ENCODE assay signal across 21 mouse cellular contexts in the genomic region with DNA sequence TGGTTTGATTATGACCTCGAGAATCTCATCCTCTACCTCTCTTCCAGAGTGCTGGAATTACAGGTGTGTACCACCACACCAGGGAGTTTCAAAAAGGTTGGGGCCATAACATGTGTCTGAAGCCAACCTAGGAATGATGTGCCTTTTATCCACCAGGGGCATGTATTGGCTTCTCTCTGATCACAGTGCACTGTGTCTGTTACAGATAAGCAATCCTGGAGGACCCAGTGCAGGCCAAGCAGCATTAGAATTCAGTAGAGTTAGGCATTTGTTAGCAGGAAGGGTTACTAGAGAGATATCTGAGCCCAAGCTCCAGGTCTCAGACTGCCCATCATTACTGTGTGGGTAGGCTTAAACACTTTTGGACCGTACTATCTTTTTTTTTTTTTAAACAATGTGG.
DNase-seq lines count a peak whose midpoint lies in the region; ATAC-seq and TF ChIP-seq lines count a peak whose summit lies in the region.
"Had no signal": no experiment of that assay in that cellular context is flagged by ENCODE, and none has a peak within 500 bp of the region (broad histone marks: within the 10 kb centered on the region; RNA-seq: fewer than 3 reads in every experiment).

No protein-coding gene starts in this region.

- H3K9me3 ChIP-seq in liver, embryonic 11.5 days (ENCODE audit: control insufficient read depth, low read length) = no peaks in the 10 kb centered on the region
- no peaks in the 10 kb centered on the region for H3K9me3 ChIP-seq in liver, postnatal 0 days (ENCODE audit: low read length)
- H3K9me3 ChIP-seq in liver, embryonic 14.5 days (ENCODE audit: control insufficient read depth, low read length) = no peaks in the 10 kb centered on the region
- H3K9me3 ChIP-seq: heart, embryonic 10.5 days; heart, embryonic 13.5 days had no signal

- no peak overlapping the region for H3K27ac ChIP-seq in liver, embryonic 11.5 days (ENCODE audit: low read depth, low read length)
- H3K27ac ChIP-seq in liver, postnatal 0 days (ENCODE audit: low read depth) = no peak overlapping the region
- no peak overlapping the region for H3K27ac ChIP-seq in liver, embryonic 14.5 days
- H3K27ac ChIP-seq: heart, adult 2 months; heart, embryonic 10.5 days; hindbrain, embryonic 14.5 days had no signal

- no peak overlapping the region for H3K4me2 ChIP-seq in liver, embryonic 11.5 days
- no peak overlapping the region for H3K4me2 ChIP-seq in liver, postnatal 0 days (ENCODE audit: low read depth, low read length)
- no peak overlapping the region for H3K4me2 ChIP-seq in liver, embryonic 14.5 days (ENCODE audit: low read depth)
- H3K4me2 ChIP-seq: heart, embryonic 13.5 days; hindbrain, embryonic 14.5 days had no signal

- no peaks in the 10 kb centered on the region for H3K36me3 ChIP-seq in liver, embryonic 11.5 days (ENCODE audit: control insufficient read depth, insufficient read depth, low read length)
- H3K36me3 ChIP-seq in liver, postnatal 0 days (replicated peaks; ENCODE audit: insufficient read depth, low read length) = no peaks in the 10 kb centered on the region
- no peaks in the 10 kb centered on the region for H3K36me3 ChIP-seq in liver, embryonic 14.5 days (replicated peaks; ENCODE audit: control insufficient read depth, insufficient read depth, low read depth)
- H3K36me3 ChIP-seq: heart, embryonic 10.5 days; heart, embryonic 13.5 days had no signal

- 0 out of 2 replicates have a peak, but pooled peaks have one; percentile 53 for ATAC-seq in liver, embryonic 11.5 days (replicated peaks; ENCODE audit: low FRiP score)
- no peak for ATAC-seq in liver, postnatal 0 days
- peak; percentile 52; the same call in 1 of the 2 replicates for ATAC-seq in liver, embryonic 14.5 days (ENCODE audit: insufficient read depth)
- ATAC-seq in megakaryocyte progenitor cell, adult 5-6 weeks (replicated peaks; ENCODE audit: poor library complexity) = peak; percentile 32; the same call in 1 of the 2 replicates
- ATAC-seq: activated CD4-positive, CD25-positive, alpha-beta regulatory T cell, adult 4 months; forebrain, embryonic 14.5 days; forebrain, postnatal 0 days had no signal

- WGBS in liver, embryonic 11.5 days = 62% methylated on average over 2 of the region's 2 CpGs
- WGBS in liver, postnatal 0 days (ENCODE audit: insufficient replicate concordance) = 54% methylated on average over 2 of the region's 2 CpGs
- WGBS in liver, embryonic 14.5 days (ENCODE audit: insufficient replicate concordance) = 38% methylated on average over 2 of the region's 2 CpGs

- TF ChIP-seq CTCF in liver, postnatal 0 days (IDR thresholded peaks at IDR 0.05; ENCODE audit: low read depth) = no peak
- no peak for TF ChIP-seq CTCF in liver, embryonic 14.5 days (IDR thresholded peaks at IDR 0.05; ENCODE audit: low read depth)

- no peaks in the 10 kb centered on the region for H3K4me1 ChIP-seq in liver, embryonic 11.5 days (replicated peaks; ENCODE audit: control insufficient read depth, insufficient read depth, low read length)
- H3K4me1 ChIP-seq in liver, postnatal 0 days (ENCODE audit: insufficient read depth) = no peaks in the 10 kb centered on the region
- H3K4me1 ChIP-seq in liver, embryonic 14.5 days (replicated peaks; ENCODE audit: control insufficient read depth in 2 of 2, insufficient read depth in 2 of 2, low read length in 1 of 2) = 0 out of 4 replicates have a peak, but pooled peaks cover 0 to 1% of the 10 kb centered on the region in 2 experiments

- H3K9ac ChIP-seq in liver, embryonic 11.5 days (ENCODE audit: low read depth, low read length) = no peak overlapping the region
- H3K9ac ChIP-seq in liver, postnatal 0 days (replicated peaks) = no peak overlapping the region
- H3K9ac ChIP-seq in liver, embryonic 14.5 days (replicated peaks) = no peak overlapping the region
- H3K9ac ChIP-seq: forebrain, postnatal 0 days; heart, embryonic 13.5 days; hindbrain, embryonic 14.5 days had no signal

- H3K4me3 ChIP-seq in liver, embryonic 11.5 days (ENCODE audit: low read depth, low read length) = no peak overlapping the region
- H3K4me3 ChIP-seq in liver, postnatal 0 days (ENCODE audit: low read depth, low read length) = no peak overlapping the region
- H3K4me3 ChIP-seq in liver, embryonic 14.5 days (ENCODE audit: insufficient read depth in 1 of 2, low read depth in 2 of 2, low read length in 2 of 2) = no peak overlapping the region
- H3K4me3 ChIP-seq: heart, adult 2 months; heart, embryonic 10.5 days; heart, embryonic 13.5 days had no signal

- DNase-seq in liver, embryonic 11.5 days (ENCODE audit: low spot score) = no peak
- no peak for DNase-seq in liver, postnatal 0 days
- no peak for DNase-seq in liver, embryonic 14.5 days (ENCODE audit: low read depth in 3 of 3, low spot score in 3 of 3)
- DNase-seq in thymus, postnatal 4 days = no peak
- DNase-seq in gastrocnemius, postnatal 4 days (ENCODE audit: low spot score in 2 of 2) = no peak
- DNase-seq: adrenal gland, adult 8-10 months; adrenal gland, postnatal 25 days; cerebellum, adult 11-12 months; cerebellum, adult 8-10 months; cerebellum, postnatal 14 days; forebrain, postnatal 0 days; gastrocnemius, postnatal 25 days; heart, adult 2 months; heart, postnatal 14 days; heart, postnatal 4 days had no signal

- TF ChIP-seq EP300 in liver, postnatal 0 days (IDR thresholded peaks at IDR 0.05; ENCODE audit: low read depth) = no peak
- no peak for TF ChIP-seq EP300 in liver, embryonic 14.5 days (IDR thresholded peaks at IDR 0.05; ENCODE audit: low read depth)

- peaks cover 13% of the 10 kb centered on the region for H3K27me3 ChIP-seq in liver, embryonic 11.5 days (replicated peaks; ENCODE audit: control insufficient read depth, insufficient read depth, low read length)
- peaks cover 7% of the 10 kb centered on the region; the same call in 1 of the 2 replicates for H3K27me3 ChIP-seq in liver, postnatal 0 days (ENCODE audit: insufficient read depth, low read length)
- H3K27me3 ChIP-seq in liver, embryonic 14.5 days (ENCODE audit: control insufficient read depth, insufficient read depth, low read length) = no peaks in the 10 kb centered on the region
